Mouse (Mus musculus): ENCODE data around the gene Crim1. TPM values are rescaled to one million over a fixed set of nuclear protein-coding genes. Genes with fewer than 3 reads are reported as not detected.

The Crim1 gene
- total RNA-seq, 2 experiments from 2014 or later: 56.6 to 60.5 TPM

- DNase-seq (ENCODE audit: extremely low spot score in 1 of 2, low spot score in 2 of 2): peak in 1 of 2 experiments; percentile 45
These were observed 3.4 kb downstream of the Crim1 start for GRCm38 (mm10) chr17:78203478-78203877.

GRCm38 (mm10) chr17:78206421-78206820 lies 6.4 kb downstream of the Crim1 start:
- peak in 1 of 2 experiments; percentile 63 for DNase-seq (ENCODE audit: extremely low spot score in 1 of 2, low spot score in 2 of 2)
- intact Hi-C loops (cut with DNase I): no loop called here

More at GRCm38 (mm10) chr17:78203478-78203877, 3.4 kb downstream of the Crim1 start:
- intact Hi-C loops (cut with DNase I): loop anchor here (5.0 kb wide), 1 partner anchor 399 kb away; no protein-coding TSS in a partner anchor

- intact Hi-C loops (cut with DNase I): no loop called here
These were observed 7.2 kb downstream of the Crim1 start for GRCm38 (mm10) chr17:78207246-78207645.

GRCm38 (mm10) chr17:78208805-78209204 lies 8.8 kb downstream of the Crim1 start:
- intact Hi-C loops (cut with DNase I): no loop called here
- DNase-seq (ENCODE audit: extremely low spot score in 1 of 2, low spot score in 2 of 2): no peak

More at GRCm38 (mm10) chr17:78207246-78207645, 7.2 kb downstream of the Crim1 start:
- no peak for DNase-seq (ENCODE audit: extremely low spot score in 1 of 2, low spot score in 2 of 2)

- no peak for DNase-seq (ENCODE audit: extremely low spot score in 1 of 2, low spot score in 2 of 2)
- intact Hi-C loops (cut with DNase I): no loop called here
These were observed 9.6 kb downstream of the Crim1 start for GRCm38 (mm10) chr17:78209646-78210045.

- no peak for DNase-seq (ENCODE audit: extremely low spot score in 1 of 2, low spot score in 2 of 2)
These were observed 11.8 kb downstream of the Crim1 start for GRCm38 (mm10) chr17:78211881-78212280.

GRCm38 (mm10) chr17:78213128-78213527 lies 13.1 kb downstream of the Crim1 start:
- intact Hi-C loops (cut with DNase I): no loop called here
- no peak for DNase-seq (ENCODE audit: extremely low spot score in 1 of 2, low spot score in 2 of 2)

More at GRCm38 (mm10) chr17:78211881-78212280, 11.8 kb downstream of the Crim1 start:
- intact Hi-C loops (cut with DNase I): no loop called here

- intact Hi-C loops (cut with DNase I): no loop called here
- DNase-seq (ENCODE audit: extremely low spot score in 1 of 2, low spot score in 2 of 2): no peak
These were observed 16.5 kb downstream of the Crim1 start for GRCm38 (mm10) chr17:78216526-78216925.

- DNase-seq (ENCODE audit: extremely low spot score in 1 of 2, low spot score in 2 of 2): no peak
- intact Hi-C loops (cut with DNase I): no loop called here
These were observed 17.4 kb downstream of the Crim1 start for GRCm38 (mm10) chr17:78217406-78217805.

GRCm38 (mm10) chr17:78218506-78219232 lies 18.6 kb downstream of the Crim1 start:
- intact Hi-C loops (cut with DNase I): no loop called here

GRCm38 (mm10) chr17:78221007-78221642 lies 21.1 kb downstream of the Crim1 start:
- DNase-seq (ENCODE audit: extremely low spot score in 1 of 2, low spot score in 2 of 2): peak in 1 of 2 experiments; percentile 72
- intact Hi-C loops (cut with DNase I): no loop called here

More at GRCm38 (mm10) chr17:78218506-78219232, 18.6 kb downstream of the Crim1 start:
- DNase-seq (ENCODE audit: extremely low spot score in 1 of 2, low spot score in 2 of 2): no peak

- intact Hi-C loops (cut with DNase I): no loop called here
- DNase-seq (ENCODE audit: extremely low spot score in 1 of 2, low spot score in 2 of 2): no peak
These were observed 21.8 kb downstream of the Crim1 start for GRCm38 (mm10) chr17:78221860-78222259.

- intact Hi-C loops (cut with DNase I): no loop called here
- no peak for DNase-seq (ENCODE audit: extremely low spot score in 1 of 2, low spot score in 2 of 2)
These were observed 23.9 kb downstream of the Crim1 start for GRCm38 (mm10) chr17:78223988-78224387.

- DNase-seq (ENCODE audit: extremely low spot score in 1 of 2, low spot score in 2 of 2): peak in 1 of 2 experiments; percentile 33
- intact Hi-C loops (cut with DNase I): no loop called here
These were observed 25.5 kb downstream of the Crim1 start for GRCm38 (mm10) chr17:78225547-78225946.

GRCm38 (mm10) chr17:78227211-78227610 lies 27.2 kb downstream of the Crim1 start:
- DNase-seq (ENCODE audit: extremely low spot score in 1 of 2, low spot score in 2 of 2): no peak
- intact Hi-C loops (cut with DNase I): no loop called here

- no peak for DNase-seq (ENCODE audit: extremely low spot score in 1 of 2, low spot score in 2 of 2)
- intact Hi-C loops (cut with DNase I): no loop called here
These were observed 31.5 kb downstream of the Crim1 start for GRCm38 (mm10) chr17:78231567-78231966.

- DNase-seq (ENCODE audit: extremely low spot score in 1 of 2, low spot score in 2 of 2): no peak
- intact Hi-C loops (cut with DNase I): no loop called here
These were observed 32.7 kb downstream of the Crim1 start for GRCm38 (mm10) chr17:78232703-78233102.

- intact Hi-C loops (cut with DNase I): no loop called here
These were observed 33.8 kb downstream of the Crim1 start for GRCm38 (mm10) chr17:78233873-78234272.

GRCm38 (mm10) chr17:78236126-78236525 lies 36.1 kb downstream of the Crim1 start:
- intact Hi-C loops (cut with DNase I): no loop called here

More at GRCm38 (mm10) chr17:78233873-78234272, 33.8 kb downstream of the Crim1 start:
- DNase-seq (ENCODE audit: extremely low spot score in 1 of 2, low spot score in 2 of 2): no peak

GRCm38 (mm10) chr17:78237954-78238353 lies 37.9 kb downstream of the Crim1 start:
- no peak for DNase-seq (ENCODE audit: extremely low spot score in 1 of 2, low spot score in 2 of 2)
- intact Hi-C loops (cut with DNase I): no loop called here

More at GRCm38 (mm10) chr17:78236126-78236525, 36.1 kb downstream of the Crim1 start:
- DNase-seq (ENCODE audit: extremely low spot score in 1 of 2, low spot score in 2 of 2): no peak
